Mouse (Mus musculus) left cerebral cortex, adult 9 months (tissue): Measurements from ENCODE around the gene Memo1.
"Not testable (repeated sequence)": the region's sequence is repeated elsewhere in the genome, so short reads cannot be mapped to it uniquely, and the experiment has no call there.

Experiments
- DNase-seq, 2 experiments: peaks; one replicate each; pipeline ENCODE4 v3.0.0; 2022; ENCODE audit warnings: low spot score in 2 of 2

Gene Memo1

DNA sequence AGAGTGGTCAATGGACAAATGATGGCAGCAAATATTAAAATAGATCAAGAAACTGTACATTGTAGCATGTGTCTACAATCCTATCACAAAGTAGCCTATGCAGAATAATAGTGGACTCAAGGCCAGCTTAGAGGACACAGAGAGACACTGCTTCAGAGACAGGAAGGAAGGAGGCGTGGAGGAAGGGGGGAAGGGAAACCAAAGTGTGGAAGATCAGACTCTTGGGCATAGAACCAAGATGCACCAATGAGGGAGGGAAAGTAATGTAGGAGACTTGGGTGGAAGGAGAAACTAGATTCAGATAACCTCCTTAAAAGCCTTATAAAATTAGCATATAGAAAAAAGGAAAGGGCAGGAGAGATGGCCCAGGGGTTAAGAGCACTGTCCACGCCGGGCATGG is 32.9 kb downstream of the Memo1 start:
- DNase-seq, result no peak

DNA sequence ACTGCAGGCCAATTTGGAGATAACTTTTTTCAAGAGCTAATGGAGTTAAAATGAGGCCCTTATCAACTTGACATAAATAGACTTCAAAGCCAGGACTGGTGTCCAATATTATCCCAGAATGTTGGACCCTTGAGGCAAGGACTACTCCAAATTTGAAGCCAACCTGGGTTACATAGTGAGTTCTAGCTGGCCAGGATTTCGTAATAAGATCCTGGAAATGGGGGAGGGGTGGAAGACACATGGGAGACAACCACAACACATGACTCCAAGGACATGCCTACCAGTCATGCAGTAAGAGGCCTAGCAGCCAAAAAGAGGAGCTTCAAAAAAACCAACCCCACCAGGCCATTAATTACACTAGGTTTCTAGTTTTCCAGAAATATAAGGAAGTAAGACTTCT is 50.0 kb downstream of the Memo1 start:
- DNase-seq, result no peak

DNA sequence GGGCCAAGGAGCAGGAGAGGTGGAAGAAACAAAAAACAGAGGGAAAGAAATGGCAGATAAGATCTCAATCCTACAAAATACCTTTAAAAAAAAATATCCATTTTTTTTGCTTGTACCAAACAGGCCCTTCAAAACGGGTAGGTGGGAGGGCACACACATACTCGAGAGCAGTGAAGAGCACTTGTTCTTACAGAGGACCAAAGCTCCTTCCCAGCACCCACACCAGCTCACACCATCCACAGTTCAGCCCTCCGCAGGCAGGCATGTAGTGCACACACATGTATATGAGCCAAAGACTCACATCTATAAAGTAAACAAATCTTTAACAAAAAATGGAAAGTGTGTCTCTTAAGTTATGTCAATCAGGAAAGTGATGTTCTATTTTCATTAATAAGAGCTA is 52.5 kb downstream of the Memo1 start:
- DNase-seq, result no peak

DNA sequence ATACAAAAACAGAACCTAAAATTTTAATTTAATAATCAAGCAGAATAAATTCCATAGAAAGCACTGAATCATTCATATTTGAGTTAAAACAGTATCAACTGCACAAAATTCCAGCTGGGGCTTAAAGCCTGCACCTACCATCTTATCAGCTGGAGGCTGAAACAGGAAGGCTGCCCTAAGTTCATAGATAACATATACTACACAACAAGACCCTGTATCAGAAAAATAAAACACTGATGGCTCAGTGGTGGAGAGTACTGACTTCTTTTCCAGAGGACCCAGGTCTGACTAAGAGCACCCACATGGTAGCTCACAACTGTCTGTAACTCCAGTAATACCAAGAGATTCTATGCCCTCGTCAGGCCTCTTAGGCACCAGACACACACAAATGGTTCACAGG is 55.0 kb downstream of the Memo1 start:
- DNase-seq, result no peak

DNA sequence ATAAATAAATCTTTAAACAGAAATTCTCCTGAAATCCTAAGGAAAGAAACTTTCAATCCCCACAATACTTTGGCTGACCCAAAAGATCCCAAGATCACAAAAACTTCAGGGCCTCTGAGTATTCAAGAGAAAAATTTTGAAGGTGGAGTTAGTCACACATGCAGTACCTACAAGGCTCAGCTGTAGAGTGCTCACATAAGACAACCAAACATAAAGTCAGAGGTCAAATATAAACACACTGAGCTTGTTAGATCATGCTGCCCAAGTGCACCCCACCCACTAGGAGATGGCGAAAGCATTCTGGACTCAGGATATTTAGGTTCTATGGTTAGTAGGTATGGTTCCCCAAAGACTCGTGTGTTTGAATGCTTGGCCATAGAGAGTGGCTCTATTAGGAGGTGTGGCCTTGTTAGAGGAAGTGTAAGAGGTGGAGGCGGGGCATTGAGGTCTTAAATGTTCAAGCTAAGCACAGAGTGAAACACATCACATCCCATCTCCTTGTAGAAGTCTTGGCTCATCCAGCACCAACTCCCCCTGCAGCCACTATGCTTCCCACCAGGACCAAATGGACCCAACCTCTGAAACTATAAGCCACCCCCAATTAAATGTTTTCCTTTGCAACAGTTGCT is 67.1 kb downstream of the Memo1 start:
- DNase-seq, result no peak

DNA sequence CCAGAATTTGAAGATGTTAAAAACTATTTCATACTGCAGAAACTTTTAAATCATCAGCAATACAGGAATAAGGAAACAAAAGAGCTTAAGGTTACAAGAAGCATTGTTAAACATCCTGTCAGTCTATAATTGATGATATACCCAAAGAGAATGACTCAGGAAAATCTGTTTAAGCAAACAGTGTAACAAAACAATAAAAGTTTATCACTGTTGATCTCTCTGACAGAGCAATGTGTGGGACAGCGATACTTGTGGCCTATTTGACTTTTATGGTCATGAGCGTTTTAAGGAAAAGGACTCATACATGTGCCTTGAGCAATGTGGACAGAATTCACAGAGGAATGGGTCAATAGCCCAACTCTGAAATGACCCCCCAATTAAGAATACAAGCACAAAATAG is 78.0 kb downstream of the Memo1 start:
- no peak for DNase-seq

DNA sequence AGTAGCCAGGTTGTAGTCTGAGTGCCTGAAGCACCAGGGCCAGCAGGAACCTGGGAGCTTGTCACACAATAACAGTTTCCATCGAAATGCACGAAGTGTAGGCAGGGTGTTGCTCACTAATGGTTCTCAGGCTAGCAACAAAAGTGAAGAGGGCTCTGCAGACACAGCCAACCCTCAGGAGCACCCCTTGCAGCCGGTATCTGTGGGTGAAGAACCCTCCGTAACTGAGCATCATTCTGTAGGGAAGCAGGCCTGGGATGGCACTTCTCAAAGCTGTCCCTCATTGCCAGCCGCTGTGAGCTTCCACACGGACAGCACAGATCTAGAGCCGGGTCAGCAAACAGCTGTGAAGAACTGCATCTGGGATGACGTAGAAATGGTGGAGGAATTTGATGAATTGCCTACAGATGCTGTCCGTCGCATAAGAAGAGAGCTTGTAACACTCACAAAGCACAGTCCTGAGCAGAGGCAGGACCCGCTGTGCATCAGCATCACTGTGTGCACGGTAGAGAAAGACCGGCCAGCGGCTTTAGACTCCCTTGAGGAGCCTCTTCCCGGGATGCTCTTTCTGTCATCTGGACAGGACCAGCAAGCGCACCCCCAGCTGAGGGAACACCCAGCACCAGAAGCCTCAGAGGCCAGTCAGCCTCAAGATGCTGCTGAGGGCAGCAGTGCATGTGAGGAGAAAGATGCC is 82.3 kb downstream of the Memo1 start:
- DNase-seq, result not testable (repeated sequence)

DNA sequence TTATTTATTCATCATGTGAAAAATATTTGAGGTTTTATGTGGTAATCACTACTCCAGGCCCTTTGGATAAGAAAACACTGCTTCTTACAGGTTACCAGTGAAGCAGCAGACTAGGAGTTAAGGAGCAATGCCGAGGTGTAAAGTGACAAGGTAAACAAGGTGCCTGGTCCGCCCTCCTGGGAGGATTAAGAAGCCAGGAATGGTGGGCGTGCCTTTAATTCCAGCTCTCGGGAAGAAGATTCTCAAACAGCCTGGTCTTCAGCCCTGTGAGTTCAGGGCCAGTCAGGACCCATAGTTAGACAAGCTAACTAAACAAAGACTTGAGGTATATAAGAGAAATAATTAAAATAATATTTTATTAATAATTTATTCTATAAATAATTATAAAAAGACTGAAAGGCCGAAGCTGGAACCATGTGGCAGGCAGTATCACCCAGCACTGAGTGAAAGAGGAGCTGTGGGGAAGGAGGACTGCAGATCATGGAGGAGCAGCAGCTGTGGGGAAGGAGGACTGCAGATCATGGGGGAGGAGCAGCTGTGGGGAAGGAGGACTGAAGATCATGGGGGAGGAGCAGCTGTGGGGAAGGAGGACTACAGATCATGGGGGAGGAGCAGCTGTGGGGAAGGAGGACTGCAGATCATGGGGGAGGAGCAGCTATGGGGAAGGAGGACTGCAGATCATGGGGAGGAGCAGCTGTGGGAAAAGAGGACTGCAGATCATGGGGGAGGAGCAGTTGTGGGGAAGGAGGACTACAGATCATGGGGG is 86.0 kb downstream of the Memo1 start:
- DNase-seq, result no peak

DNA sequence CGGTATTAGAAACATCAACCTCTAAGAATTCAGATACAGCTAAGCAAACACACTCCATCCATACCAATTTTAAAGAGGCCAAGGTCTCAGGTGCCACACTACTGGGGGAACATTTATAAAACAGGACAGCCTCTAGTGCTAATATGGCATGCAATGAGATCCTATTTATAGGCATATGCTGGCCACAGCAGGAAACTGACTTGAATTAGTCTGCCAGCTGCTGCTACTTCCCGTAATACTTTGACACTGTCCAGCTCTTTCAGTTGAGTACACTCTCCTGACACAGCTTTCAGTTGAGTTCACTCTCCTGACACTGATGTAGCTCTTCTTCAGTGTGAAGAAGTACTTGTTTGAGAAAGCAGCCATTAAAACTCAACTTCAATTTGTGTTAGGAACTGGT is 99.4 kb downstream of the Memo1 start:
- DNase-seq, result no peak

DNA sequence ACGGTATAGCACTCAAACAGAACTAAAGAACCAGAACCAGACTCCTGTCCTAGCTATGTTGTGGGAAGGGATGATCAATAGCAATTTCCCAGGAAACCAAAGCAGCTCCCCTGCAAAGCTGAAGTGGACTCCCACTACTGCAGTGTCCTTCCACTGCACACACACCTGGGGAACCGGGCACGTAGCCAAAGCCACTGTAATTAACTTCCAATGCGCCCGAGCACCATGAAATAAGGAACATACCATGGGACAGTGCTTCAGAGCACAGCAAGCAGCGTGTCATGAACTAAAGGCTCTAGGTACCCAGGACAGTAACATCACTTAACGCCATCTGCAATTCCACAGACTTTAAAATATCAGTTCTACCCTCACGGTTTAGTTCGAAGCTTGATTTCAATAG is 100.6 kb downstream of the Memo1 start:
- no peak for DNase-seq

DNA sequence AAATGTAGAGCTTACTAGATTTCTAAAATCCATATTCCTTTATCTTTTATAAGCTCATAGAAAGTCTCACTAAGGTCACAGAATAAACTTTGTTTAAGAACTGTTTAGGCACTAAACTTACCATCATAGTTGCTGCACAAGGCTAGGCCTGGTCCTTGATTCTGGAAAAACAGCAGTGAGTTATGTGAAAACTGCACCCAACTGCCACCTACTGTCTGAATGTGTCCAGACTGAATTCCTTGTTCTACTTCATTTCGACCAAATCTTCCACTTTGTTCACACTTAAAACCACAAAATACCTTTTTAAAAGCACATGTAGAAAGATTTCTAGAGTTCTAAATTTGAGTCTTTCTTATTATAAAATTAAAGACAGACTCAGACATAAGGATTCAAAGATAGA is 101.9 kb downstream of the Memo1 start:
- DNase-seq, result no peak

DNA sequence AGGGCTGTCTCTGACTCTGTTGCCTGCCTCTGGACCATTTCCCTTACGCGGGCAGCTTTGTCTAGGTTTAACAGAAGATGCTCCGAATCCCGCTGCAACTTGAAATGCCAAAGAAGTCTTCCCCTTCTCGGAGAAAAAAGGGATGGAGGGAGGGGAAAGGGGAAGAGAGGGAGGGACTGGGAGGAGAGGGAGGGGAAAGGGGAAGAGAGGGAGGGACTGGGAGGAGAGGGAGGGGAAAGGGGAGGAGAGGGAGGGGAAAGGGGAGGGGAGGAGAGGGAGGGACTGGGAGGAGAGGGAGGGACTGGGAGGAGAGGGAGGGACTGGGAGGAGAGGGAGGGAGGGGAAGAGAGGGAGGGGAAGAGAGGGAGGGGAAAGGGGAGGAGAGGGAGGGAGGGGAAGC is 103.9 kb downstream of the Memo1 start:
- DNase-seq, result no peak

DNA sequence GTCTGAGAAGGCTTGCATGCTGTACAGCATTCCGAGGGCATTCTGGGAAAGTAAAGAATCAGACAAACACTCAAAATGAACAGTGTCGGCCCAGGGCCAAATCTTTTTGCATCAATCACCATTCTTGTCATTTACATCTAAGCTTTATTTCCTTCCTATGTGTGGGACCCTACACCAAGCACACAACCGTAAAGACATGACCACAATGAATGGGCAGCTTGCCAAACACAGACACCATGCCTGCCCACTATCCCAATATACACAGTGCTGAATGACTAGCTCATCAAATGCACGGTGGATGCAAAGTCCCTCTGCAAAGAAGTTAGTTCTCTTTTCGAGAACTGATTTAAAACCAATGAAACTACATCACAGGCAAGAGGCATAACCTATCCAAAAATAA is 109.1 kb downstream of the Memo1 start:
- no peak for DNase-seq

DNA sequence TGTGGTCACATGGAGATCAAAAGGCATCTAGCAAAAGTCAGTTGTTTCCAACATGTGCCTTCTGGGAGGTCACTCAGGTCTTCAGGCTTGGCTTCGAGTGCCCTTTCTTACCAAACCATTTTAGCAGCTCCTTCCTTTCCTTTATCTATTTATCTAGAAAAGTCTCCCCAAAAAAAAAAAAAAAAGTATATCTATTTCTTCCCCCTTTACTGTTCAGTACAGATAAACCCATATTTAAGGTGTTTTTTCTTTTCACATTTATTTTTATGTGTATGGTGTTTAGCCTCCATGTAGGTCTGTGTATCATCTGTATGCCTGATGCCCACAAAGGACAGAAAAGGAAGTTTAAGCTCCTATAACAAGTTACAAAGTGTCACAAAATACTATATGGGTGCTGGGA is 110.6 kb downstream of the Memo1 start:
- DNase-seq, result no peak

DNA sequence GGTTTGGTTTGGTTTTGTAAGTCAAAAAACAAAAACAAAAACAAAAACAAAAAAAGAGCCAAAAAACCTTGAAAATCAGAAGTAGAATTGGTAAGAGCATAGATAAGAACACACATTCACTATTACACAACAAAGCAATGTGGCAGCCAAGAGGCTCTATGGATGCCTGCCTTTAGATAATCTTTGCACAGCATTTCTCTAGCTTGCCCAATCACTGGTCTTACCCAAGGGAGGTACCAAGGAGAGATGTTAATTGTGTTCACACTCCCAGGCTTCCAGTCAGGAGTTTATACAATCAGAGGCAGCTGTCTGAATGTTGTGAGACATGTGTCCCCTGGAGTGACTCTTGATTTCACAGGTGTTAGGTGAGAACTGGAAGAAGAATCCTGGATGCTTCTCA is 114.4 kb downstream of the Memo1 start:
- DNase-seq, result no peak

DNA sequence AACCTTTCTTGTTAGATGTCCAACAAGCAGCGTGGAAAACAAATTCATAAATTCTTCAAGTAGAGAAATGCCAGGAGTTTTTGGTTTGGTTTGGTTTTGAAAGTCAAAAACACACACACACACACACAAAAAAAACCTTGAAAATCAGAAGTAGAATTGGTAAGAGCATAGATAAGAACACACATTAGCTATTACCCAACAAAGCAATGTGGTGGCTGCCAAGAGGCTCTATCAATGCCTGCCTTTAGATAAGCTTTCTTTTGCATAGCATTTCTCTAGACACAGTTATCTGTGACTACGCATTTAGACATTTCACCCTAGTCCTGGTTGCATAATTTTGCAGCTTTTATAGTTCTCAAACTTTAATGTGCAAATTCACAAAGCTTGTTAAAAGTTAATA is 115.7 kb downstream of the Memo1 start:
- DNase-seq, result not testable (repeated sequence)

DNA sequence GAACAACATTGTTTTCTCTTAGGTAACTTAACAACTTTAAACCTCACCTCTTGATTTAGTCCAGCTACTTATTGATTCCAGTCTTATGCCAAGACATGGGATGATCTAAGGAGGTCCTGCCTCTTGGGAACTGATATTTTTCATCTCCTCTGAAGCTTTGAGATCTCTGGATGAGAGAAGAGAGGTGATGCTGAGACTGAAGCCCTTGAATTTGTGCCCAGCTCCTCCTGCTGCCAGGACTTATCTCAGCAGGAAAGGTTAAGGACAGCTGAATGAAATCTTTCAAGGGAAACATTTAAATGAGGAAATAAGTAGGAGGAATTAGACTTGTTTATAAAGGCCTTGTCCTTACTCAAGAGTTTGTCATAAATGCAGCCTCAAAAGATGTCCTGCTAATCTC is 121.6 kb downstream of the Memo1 start:
- no peak for DNase-seq

DNA sequence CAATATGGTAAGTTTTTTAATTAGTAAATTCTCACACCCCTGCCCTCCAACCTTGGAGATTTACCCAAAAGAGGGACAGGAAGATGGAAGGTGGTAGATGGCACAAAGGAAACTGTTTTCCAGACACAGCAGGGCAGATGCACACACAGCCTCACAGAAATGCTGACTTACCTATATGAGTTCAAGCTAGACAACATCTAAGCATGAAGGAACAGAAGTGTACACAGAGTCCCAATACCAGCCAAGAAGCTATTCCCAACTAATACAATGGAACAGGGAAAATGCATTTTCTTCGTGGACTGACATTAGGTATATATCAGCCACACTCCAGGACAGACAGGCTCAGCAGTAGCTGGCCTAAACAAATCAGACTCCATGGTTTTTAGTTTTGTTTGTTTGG is 122.5 kb downstream of the Memo1 start:
- DNase-seq, result no peak

DNA sequence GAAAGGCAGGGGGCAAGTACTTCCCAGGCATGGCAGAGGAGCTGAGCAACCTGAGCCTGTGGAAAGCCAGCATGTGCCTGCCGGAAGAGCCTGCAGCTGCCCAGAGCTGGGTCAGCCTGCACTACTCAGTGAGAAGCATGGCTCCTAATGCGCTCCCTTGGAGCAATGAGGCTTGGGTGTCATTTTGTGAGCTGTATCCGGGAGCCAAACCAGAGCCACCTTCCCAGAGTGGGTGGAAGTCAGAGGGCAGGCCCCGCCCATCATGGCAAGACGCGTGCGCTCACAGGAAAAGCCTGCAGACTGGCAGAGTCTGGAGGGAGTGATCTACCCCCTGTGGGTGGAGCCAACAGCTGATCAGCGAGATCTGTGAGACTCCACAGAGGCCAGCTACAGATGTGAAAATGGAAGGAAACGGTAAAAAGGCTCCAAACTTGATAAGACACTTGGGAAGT is 135.9 kb downstream of the Memo1 start:
- peak in 1 of 2 experiments; percentile 2 for DNase-seq

DNA sequence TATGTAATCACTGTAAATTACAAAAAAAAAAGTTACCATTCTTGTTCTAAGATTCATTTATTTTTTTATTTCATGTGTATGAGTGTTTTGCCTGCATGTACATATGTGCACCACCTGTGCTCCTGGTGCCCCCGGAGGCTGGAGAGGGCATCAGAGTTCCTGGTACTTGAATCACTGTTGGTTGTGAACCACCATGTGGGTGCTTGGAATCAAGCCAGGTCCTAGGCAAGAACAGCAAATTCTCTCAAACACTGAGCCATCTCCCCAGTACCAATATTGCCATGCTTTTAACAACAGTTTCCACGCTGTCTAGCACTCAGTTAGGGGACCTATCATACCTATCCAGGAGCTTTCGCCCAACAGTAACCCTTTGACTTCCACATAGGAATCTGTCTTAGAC is 137.2 kb downstream of the Memo1 start:
- no peak for DNase-seq
